Mouse (Mus musculus) layer of hippocampus, postnatal 10 days (tissue): ENCODE results near the gene Nrxn1. TPM values are rescaled to one million over a fixed set of nuclear protein-coding genes. Genes with fewer than 3 reads are reported as not detected.

Experiments used
- DNase-seq, 2 experiments: peaks; one replicate each; pipeline ENCODE4 v3.0.0; 2021; ENCODE audit warnings: low spot score in 2 of 2
- total RNA-seq, 2 experiments: library from RNA; stranded (reverse); gene quantifications; 2 replicates each; pipeline ENCODE4 v1.2.3; 2021

The Nrxn1 gene
- total RNA-seq, 2 experiments from 2014 or later: 525 to 620 TPM

GRCm38 (mm10) chr17:90990747-90991146 lies 102.1 kb downstream of the Nrxn1 start:
- DNase-seq: no peak

- peak; percentile 12 to 31 for DNase-seq
These were observed 129.9 kb downstream of the Nrxn1 start for GRCm38 (mm10) chr17:90962904-90963531.

- no peak for DNase-seq
These were observed 137.7 kb downstream of the Nrxn1 start for GRCm38 (mm10) chr17:90955221-90955620.

- no peak for DNase-seq
These were observed 157.9 kb downstream of the Nrxn1 start for GRCm38 (mm10) chr17:90934929-90935328.

- DNase-seq: no peak
These were observed 179.6 kb downstream of the Nrxn1 start for GRCm38 (mm10) chr17:90913320-90913719.

- no peak for DNase-seq
These were observed 180.1 kb downstream of the Nrxn1 start for GRCm38 (mm10) chr17:90912746-90913145.

GRCm38 (mm10) chr17:90912341-90912740 lies 180.5 kb downstream of the Nrxn1 start:
- no peak for DNase-seq

- no peak for DNase-seq
These were observed 186.5 kb downstream of the Nrxn1 start for GRCm38 (mm10) chr17:90906118-90907093.

- no peak for DNase-seq
These were observed 187.7 kb downstream of the Nrxn1 start for GRCm38 (mm10) chr17:90905143-90905542.

GRCm38 (mm10) chr17:90892327-90893259 lies 200.3 kb downstream of the Nrxn1 start:
- DNase-seq: peak; percentile 36 to 56

- DNase-seq: no peak
These were observed 201.2 kb downstream of the Nrxn1 start for GRCm38 (mm10) chr17:90891711-90892110.

GRCm38 (mm10) chr17:90857225-90857624 lies 235.6 kb downstream of the Nrxn1 start:
- DNase-seq: peak in 1 of 2 experiments; percentile 24

- DNase-seq: no peak
These were observed 249.0 kb downstream of the Nrxn1 start for GRCm38 (mm10) chr17:90843876-90844275.

GRCm38 (mm10) chr17:90843072-90843611 lies 249.7 kb downstream of the Nrxn1 start:
- no peak for DNase-seq

- DNase-seq: no peak
These were observed 255.9 kb downstream of the Nrxn1 start for GRCm38 (mm10) chr17:90837022-90837414.

GRCm38 (mm10) chr17:90836154-90837021 lies 256.5 kb downstream of the Nrxn1 start:
- DNase-seq: no peak

GRCm38 (mm10) chr17:90818340-90818739 lies 274.5 kb downstream of the Nrxn1 start:
- DNase-seq: no peak

GRCm38 (mm10) chr17:90817898-90818297 lies 275.0 kb downstream of the Nrxn1 start:
- no peak for DNase-seq

- no peak for DNase-seq
These were observed 277.6 kb downstream of the Nrxn1 start for GRCm38 (mm10) chr17:90815306-90815705.

GRCm38 (mm10) chr17:90813760-90814159 lies 279.1 kb downstream of the Nrxn1 start:
- DNase-seq: no peak
